Comparison of ENCODE assay signal across 19 mouse cellular contexts in the genomic region with DNA sequence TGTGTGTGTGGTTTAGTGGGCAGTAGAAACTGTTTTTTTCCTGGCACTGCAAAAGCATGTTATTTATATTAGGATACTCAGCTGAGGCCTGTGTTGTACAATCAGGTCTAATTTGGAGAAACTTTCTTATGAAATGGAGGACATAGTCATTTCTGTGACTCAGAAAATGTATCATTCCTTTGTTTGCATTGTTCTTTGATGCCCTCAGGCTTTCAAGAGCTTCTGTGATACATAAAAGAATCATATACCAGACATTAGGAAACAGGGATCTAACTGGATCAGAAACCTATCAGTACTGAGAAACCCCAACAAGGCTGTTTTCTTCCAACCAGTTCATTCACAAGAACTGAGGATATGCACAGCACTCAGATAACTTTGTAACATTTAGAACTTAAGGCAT. TPM values are rescaled to one million over a fixed set of nuclear protein-coding genes. Genes with fewer than 3 reads are reported as not detected.
DNase-seq lines count a peak whose midpoint lies in the region; ATAC-seq lines count a peak whose summit lies in the region.
"Had no signal": no experiment of that assay in that cellular context is flagged by ENCODE, and none has a peak within 500 bp of the region (broad histone marks: within the 10 kb centered on the region; RNA-seq: fewer than 3 reads in every experiment).

No protein-coding gene starts in this region.

- peak; percentile 51 for DNase-seq in 3T3-L1 (ENCODE audit: low read depth, low spot score)
- peak; percentile 50 for DNase-seq in Muller cell, postnatal 12 days (ENCODE audit: inconsistent ontology term)
- DNase-seq in cerebellum, adult 9-11 months = no peak
- DNase-seq: adrenal gland, adult 2 months; adrenal gland, adult 8-10 months; adrenal gland, postnatal 10 days; adrenal gland, postnatal 14 days; adrenal gland, postnatal 25 days; adrenal gland, postnatal 36 days; B cell, adult 2 months; cerebellum, adult 11 months; cerebellum, adult 11-12 months; cerebellum, adult 18-20 months; cerebellum, adult 2 months; cerebellum, adult 8-10 months; cerebellum, adult 9-10 months had no signal

- ATAC-seq in CD4-positive, CD25-positive, alpha-beta regulatory T cell, adult 4 months = no peak
- ATAC-seq: activated CD4-positive, CD25-positive, alpha-beta regulatory T cell, adult 4 months; Patski had no signal

RNA-seq across cellular contexts. Expression of gene Ifrd1, which starts 26.6 kb away (rescaled TPM):
- 10 to 100 TPM; 46.7 to 49.4 TPM for polyA plus RNA-seq in CD4-positive, CD25-positive, alpha-beta regulatory T cell, adult 4 months (2017; shearing (Covaris generic))
